Mouse (Mus musculus) spleen, postnatal 14 days (tissue): ENCODE data around the gene Cabp4.
A peak's percentile ranks its signal among the peaks of the same experiment; 100 is the strongest.

Experiments used
- DNase-seq, 2 experiments: peaks; one replicate each; pipeline ENCODE4 v3.0.0; 2021 to 2022; ENCODE audit warnings: low spot score in 2 of 2

The Cabp4 gene

DNA sequence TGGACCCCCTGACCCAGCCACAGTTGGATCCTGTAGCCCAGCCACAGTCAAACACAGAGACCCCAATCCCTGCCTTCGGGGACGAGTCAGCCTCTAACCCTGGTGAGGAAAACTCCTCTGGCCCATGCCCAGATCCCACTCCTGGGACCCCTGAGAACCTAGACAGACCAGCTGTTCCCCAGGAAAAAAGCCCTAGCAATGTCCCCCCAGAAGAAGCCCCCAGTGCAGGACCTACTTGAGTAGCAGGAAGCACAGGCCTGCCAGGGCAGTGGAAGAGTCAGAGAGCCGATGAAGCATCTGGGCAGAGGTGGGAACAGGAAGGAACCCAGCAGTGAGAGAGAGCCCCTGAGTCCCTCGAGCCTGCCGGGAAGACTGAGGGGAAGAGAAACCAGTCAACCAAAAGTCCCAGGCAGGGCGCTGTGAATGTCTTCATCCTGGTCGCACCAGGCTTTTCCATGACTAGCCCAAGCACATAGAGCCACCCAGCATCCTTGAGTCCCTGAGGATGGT is at the start of gene Cabp4:
Gene Cabp4 (minus strand): TSS at position 275 of the 510 bp plus-strand sequence.
- DNase-seq, result no peak

DNA sequence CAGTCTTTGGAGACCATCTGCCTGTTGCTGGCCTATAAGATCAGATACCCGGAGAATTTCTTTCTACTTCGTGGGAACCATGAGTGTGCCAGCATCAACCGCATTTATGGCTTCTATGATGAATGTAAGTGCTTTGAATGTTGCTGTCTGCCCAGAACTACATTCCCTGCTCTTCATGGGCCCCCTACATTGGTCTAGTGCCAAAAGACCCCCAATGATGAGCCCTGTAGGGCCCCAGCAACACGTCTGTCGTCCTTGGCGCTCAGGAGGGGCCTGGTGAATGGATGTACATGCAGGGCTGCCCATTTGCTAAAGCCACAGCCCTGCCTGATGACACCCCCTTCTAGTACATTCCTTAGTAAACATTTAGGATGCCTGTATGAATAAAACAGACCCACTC is 49.3 kb upstream of the Cabp4 start:
- no peak for DNase-seq

DNA sequence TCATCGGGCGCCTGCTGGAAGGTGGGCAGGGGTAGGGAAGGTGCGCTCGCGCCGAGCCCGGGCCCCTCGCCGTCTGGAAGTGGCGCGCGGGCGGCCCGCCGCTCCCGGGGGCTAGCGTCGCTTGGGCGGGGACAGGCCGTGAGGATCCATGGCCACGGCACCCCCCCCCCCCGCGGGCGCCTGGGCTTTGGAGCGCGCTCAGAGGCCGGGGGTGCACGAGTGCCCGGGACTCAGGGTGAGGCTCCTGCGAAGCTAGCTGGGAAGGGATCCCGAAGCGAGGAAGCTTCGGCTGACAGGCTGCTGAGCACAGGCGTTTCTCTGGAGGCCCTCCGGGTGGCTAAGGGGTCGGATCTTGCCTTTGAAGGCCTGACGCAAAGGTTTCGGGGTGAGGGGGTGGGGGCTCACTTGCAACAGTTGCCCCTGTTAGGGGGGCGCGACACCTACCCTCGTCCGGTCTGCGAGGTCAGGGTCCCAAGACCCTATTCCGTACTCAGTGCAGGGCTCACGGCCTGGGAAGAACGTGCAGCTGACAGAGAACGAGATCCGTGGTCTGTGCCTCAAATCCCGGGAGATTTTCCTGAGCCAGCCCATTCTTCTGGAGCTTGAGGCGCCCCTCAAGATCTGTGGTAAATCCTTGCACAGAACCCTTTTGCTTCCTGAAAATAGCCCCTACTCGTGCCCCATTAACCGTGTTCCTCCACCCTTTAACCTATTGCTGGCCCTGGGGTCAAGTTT is 48.6 kb upstream of the Cabp4 start:
- DNase-seq, result no peak

DNA sequence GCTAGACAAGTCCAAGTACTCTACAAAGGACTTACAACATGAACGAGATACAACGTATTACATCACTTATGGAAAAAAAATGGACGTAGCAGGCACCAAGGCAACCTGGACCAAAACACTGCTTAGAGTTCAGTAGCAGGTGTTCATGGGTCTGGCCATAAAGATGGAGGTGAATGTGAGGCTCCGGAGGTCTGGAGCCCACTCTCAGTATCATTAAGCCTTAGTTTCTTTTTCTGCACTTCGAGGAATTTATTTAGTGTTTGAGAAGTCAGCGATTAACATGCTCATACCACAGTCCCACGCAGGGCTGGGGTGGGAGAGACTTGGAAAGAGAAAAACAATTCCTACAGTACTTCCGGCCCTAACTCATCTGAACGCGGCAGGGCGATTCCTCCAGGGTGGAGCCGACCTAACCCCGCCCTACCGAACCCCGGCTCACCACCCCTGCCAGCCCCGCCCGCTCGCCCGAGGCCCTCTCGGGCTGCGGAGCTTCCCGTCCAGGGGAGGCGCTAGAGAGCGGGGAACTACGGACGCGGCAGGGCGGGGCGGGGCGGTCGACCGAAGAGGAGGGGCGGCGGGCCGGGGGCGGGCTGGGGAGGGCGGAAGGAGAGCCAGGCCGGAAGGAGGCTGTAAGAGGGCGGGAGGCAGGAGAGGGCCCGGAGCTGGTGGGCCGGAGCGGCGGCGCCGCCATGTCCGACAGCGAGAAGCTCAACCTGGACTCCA is 47.9 kb upstream of the Cabp4 start, which contains the start of gene Ppp1ca:
Gene Ppp1ca (plus strand): TSS at position 538 of the 723 bp plus-strand sequence.
- peak; percentile 98 to 99 for DNase-seq

DNA sequence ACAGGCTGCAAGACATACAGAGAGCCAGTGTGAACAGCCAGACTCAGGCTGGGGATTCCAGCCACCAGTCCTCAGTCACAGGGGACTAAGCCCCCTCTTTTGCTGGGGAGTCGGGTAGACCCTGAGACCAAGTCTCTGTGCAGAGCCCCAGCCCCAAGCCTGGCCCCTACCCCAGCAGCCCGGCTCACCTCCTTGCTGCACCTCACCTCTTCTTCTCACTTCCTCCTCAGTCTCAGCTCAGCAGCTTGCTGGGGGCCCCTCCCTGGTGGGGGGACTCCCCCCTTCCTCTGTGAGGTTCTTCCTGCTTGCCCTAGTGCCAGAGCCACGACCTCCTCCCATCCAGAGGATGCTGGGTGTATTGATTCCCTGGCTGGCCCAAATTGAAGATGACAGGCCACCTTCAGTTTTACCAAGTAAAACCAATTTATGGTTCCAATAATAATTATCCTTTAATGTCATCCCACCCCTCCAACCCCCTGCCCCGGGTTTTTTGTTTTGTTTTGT is 47.0 kb upstream of the Cabp4 start, which contains the start of gene Tbc1d10c:
Gene Tbc1d10c (minus strand): TSS at position 454 of the 504 bp plus-strand sequence.
- peak; percentile 58 to 67 for DNase-seq

DNA sequence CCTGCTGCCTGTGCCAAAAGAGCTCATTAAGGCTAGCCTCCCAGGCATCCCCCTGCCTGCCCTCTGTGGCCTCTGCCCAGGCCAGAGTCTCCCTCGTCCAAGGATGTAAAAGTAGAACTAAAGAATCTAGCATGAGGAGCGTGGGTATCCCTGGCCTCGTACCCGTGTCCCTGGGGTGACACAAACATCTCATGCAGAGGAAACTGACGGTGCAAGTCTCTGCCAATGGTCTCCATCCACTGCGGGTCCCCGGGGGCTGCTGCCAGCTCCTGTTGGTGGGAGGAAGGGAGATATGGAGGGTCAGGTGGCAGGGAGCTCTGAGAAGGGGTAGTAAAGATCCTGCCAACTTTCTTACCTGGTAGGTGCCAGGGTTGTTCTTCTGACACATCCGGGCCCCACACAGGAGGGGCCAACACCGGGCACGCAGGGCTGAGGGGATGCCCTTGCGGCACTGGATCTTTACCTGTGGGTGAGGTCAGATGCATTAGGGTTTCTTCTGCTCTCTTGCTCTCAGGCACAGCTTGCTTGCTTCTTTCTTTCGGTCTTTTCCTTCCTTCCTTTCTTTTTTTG is 45.3 kb upstream of the Cabp4 start:
- DNase-seq, result no peak

DNA sequence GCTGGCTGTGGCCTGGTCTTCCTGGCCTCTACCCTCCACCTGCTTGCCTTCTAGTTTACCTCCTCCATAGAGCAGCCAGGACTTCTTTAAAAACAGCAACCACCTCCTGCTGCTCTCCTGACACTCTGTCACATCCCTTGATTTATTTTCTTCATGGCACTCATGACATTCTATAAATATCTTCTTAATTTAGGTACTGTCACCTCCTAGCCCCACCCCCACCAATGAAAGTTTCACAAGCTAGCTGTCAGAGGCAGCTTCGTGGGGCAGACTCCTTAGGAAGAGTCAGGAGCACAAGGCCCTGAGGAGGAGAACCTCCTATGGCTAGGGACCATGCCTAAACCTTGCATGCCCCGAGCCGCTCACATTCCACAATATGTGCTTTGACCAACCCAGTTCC is 43.5 kb upstream of the Cabp4 start:
- no peak for DNase-seq

DNA sequence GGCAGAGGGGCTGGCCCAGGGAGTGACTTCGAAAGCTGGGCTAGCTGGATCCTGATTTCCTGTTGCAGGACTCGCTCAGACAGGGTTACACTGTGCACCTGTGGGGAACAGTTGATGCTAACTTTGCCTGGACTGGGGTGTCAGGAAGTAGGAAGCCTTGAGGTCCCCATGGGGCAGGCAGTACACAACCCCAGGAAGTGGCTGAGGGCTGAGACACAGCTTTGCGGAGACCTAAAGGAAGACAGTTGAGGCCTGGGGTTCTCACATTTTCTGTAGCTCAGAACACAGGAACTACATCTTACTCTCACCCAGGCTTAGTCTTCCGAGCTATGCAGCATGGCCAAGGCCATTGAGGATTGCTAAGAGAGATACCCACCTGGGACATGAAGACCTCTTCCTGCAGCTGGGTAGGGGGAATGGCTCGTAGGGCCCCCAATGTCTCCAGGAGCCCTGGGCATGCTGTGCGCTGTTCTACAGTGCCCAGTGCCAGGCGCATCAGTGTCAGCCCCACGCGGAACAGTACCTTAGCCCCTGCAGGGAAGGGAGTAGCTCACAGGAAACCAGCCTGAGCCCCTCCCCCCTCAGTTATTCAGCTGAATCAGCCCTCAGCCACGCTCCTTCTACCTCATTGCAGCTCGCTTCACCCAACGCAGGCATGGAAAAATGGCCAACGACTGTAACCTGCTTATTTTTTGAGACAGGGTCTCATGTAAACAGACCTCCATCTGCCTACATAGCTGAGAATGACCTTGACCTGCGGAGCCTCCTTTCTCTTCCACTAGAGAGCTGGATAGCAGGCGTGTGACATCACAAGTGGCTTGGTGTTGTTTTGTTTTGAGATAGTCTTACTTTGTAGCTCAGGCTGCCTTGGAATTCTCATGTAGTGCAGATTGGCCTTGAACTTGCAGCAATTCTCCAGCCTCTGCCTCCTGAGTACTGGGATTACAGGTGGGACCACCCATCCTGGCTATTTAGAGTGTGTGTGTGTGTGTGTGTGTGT is 41.4 kb upstream of the Cabp4 start:
- peak; percentile 40 to 48 for DNase-seq

DNA sequence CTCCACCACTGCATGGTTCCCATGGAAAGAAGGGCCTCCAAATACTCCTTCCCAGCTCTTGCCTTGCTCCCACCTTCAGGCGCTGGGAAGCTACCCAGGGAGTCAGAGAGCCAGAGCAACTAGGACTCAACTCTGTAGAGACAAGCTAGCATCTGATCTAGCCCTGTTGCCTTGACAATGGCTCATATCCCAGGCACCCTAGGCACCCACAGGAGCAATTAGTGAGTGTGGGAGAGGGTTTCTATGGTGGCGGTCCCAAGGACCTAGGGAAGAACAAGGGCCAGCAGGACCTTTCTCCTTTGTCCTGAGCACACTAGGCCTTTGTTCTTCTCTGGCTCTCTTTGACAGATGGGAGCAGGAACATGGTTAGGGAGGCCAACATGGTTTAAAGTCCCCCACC is 39.9 kb upstream of the Cabp4 start:
- DNase-seq, result no peak

DNA sequence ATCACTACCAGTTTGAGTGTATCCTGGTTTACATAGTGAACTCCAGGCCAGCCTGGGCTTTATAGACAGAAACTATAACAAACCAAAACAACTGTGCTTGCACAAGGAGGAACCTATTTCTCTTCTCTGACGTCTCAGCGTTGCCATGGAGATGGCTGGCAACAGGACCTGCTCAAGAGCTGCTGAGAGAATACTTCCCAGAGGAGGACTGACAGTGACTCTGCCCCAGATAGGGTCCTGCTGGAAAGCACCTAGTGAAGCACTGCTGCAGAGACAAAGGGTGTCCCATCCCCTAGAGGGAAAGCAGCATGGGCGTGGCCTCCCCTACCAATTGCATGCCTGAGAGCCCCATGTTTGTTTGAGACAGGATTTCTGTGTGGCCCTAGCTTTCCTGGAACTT is 38.1 kb upstream of the Cabp4 start:
- peak in 1 of 2 experiments; percentile 48 for DNase-seq

DNA sequence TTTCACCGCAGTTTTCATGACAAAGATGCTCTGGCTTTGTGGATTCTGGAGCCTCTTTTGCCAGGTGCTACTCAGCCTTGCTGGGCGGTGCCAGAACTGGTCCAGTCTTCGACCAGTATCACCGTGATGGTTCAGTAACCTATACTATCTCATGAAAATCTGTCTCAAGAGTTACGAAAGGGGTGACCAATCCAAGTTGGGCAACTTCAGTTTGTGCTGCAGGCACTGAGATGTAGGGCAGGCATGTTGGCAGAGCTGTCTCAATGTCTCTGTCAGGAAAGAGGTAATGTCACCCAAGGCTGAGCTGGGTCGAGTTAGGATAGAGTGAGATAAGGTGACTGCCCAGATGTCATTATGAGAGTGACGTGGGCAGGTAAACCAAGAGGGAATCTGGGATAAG is 36.6 kb upstream of the Cabp4 start:
- DNase-seq, result no peak

DNA sequence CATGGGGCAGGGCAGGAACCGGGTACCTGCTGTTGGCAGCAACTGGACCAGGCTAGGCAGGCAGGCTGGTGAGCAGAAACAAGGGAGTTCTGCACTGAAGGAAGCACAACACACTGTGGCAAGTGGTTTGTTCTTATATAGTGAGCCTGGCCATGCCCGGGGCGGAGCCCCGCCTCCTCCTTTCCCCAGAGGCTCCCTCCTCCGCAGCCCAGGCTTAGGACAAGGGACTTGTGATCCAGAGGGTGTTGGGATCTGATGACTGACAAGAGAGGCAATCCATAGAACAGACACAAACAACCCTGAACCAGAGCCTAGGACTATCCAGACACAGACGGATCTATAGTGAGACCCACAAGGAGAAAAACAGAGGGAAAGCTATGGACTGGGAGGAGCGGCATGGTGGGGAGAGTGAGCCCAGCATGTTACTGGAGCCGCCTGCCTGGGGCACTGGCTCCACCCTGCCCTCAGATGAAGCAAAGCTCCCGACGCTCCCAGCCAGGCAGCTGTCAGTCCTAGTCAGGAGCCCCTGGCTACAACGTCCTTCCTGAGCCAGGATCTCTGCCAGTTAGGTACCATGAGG is 31.6 kb upstream of the Cabp4 start, which contains the start of gene Carns1:
Gene Carns1 (minus strand): TSS at position 112 of the 580 bp plus-strand sequence.
- no peak for DNase-seq

DNA sequence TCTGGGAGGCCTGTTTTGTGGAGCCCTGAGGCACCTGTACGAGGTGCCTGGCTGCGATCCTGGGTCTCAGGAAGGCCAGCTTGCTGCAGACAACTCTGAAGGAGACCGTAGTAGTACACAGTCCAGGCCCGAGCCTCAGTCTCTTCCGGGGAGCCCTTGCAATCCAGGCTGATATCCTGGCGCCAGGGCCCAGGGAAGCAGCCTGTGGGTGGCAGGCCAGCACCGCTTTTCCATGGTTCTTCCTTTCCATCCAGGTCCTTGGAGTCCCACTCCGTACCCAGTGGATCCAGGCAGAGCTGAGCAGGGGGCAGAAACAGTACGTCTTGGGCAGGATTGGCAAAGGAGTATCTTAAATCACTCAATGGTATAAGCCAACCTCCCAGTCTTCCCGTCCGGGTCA is 29.1 kb upstream of the Cabp4 start:
- no peak for DNase-seq

DNA sequence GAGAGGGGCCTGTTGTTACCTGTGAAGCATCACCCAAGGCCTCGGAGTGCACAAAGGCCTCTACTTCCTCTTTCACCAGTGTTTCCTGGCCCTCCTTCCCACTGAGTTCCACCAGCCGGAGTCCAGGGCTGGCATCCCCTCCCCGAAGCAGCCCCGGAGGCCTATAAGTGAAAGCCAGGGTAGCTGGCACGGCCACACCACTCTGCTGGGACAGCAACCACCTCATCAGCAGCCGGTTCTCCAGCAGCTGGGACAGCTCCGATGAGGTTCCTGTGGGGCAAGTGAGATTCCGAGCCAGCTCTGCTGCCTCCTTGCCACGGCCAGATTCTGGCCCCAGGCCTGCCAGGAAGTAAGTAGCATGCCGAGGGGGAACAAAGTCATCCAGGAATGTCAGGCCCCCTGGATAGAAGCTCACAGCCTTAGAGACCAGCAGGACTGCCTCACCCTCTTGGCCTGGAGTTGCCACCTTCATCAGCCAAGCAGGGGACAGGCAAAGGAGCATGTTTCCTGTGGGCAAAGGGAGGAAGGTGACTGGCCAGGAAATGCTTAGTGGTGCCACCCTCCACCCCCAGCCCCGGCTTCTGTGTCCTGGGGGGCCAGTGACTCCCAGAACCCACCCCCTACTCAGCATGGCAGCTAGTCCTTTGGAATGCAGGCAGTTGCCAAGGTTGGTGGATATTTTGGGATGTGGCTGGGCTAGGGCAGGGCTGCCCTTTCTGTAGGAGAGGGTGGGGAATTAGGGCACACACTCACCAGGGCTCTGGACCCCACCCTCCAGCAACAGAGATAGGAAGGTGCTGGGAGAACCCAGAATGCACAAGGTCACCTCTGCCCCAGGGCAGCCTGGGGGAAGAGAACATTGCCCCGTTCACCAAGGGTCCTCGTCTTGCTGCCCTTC is 27.8 kb upstream of the Cabp4 start:
- DNase-seq, result no peak

DNA sequence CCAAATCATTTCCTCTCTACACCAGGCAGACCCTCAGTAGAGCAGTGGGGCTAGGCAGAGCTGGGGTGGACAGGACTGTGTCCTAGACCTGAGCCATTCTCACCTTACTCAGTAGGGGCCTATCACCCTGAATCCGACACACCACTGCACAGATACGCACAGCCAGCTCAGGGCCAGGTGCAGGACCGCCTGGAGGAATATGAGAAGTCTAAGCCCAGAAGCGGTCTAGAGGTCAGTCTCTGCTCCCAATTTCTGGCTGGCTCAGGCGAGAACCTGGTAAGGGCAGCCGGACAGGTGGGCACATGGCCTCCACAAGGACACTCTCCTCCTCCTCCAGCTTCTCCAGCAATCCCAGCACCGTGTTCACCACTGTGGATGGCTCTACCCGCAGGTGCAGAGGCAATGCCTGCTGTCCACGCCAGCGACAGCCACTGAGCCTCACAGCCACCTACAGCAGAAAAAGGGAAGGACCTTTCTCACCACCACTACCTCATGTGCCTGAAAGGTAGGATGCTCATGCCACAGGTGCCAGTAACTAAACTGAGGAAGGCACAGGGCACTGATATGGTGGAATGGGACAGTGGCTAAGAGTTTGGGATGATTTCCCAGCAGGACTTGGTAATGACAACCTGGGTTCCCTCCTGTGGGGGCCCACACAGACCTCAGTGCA is 27.0 kb upstream of the Cabp4 start:
- no peak for DNase-seq

DNA sequence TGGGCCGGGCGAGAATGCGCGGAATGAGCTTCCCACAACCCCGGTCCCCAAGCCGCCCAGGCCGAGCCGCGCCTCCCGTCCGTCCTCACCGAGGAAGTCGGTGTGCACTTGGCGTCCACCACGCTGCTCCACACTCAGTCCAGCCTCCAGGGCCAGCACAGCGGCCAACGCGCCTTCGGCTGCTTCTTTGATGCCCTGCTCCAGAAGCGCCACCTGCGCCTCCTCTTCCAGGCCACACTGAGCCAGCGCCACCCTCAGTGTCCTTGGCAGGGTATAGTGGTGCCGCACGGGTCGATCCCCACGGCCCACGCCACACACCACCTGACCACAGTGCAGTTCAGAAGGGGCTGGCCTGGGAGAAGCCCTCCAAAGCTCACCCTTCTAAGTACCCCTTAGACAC is 26.0 kb upstream of the Cabp4 start:
- no peak for DNase-seq

DNA sequence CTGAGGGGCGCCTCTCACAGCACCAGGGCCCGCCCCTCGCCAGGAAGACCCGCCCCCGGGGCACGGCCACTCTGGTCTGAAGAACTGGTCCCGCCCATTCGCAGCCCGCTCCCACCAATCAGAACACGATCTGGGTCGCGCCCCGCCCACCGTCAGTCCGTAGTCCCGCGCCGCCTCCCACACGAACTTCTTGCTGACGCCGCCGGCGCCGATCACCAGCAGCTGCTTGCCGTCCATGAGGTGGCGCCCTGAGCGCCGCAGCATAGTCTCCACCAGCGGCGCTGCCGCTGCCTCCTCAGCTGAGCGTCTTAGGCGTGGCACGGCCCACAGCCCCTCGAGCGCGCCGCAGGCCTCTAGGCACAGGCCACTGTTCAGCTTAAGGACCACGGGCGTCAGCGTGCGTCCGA is 25.5 kb upstream of the Cabp4 start:
- peak; percentile 99 to 100 for DNase-seq

DNA sequence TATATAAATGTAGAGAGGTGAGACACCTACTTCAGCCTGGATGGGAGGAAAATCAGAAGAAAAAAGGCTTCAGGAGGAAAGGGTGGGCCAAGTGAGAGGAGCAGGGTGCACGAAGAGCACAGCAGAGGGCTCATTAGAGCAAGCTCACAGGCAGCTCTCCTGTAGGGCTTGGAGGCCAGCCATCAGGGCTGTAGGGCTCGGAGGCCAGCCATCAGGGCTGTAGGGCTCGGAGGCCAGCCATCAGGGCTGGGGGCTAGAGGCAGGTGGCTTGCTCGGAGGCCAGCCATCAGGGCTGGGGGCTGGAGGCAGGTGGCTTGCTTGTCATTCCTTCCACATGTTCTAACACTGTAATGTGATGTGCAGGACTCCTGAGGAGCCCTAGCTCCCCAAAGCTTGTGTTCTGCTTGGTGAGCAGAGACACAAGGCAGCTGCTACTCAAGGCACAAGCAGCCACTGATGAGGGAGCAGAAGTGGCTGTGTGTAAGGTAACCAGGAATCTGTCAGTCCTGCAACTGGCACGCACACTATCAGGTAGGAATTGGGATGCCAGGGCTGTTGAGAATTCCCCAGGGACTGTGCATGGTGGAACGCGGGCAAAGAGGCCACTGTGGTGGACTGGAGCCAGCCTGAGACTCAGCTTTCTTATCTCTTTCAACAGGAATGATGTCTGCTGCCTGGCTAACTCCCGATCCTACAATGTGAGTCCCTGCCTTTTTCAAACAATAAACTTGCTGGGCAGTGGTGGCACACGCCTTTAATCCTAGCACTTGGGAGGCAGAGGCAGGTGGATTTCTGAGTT is 23.0 kb upstream of the Cabp4 start:
- no peak for DNase-seq
